Mouse (Mus musculus) skeletal muscle tissue, adult 2 months (tissue): Measurements from ENCODE around the gene Olfr1006.
"Not testable (repeated sequence)": the region's sequence is repeated elsewhere in the genome, so short reads cannot be mapped to it uniquely, and the experiment has no call there.

Experiments
- DNase-seq: peaks from one replicate; pipeline ENCODE4 v3.0.0-alpha.2; 2012; ENCODE audit warnings: low read depth, low spot score

The Olfr1006 gene

GRCm38 (mm10) chr2:85678667-85679066 lies at the start of gene Olfr1006:
Gene Olfr1006, minus strand, starts transcription at chr2:85678767.
- DNase-seq, result no peak

- DNase-seq, result no peak
Observed at GRCm38 (mm10) chr2:85725793-85726192, 47.2 kb upstream of the Olfr1006 start.

DNA sequence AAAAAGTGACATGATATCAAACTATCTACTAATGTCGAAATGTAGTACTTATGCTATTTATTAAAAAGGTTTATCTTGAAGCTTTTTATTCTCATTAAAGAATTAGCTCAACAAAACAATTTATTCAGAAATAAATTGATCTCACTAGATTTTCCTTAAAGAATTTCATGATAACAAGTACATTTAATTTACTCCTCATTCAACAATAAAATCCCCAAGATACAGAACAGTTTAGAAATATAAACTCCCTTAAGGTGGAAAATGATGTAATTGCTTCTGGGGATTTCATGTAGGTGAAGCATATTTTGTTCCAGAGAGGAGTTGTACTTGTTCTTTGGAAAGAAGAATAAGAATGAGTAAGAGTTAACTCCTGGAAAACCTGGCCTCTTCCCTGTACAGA lies 36.6 kb upstream of the Olfr1006 start, which contains the start of gene Olfr1009:
Olfr1009 (plus strand) TSS at position 301 of the 400 bp plus-strand sequence.
- DNase-seq, result no peak

- DNase-seq, result no peak
Observed at GRCm38 (mm10) chr2:85711159-85711558, 32.6 kb upstream of the Olfr1006 start.

GRCm38 (mm10) chr2:85710680-85711079 lies 32.1 kb upstream of the Olfr1006 start:
- not testable (repeated sequence) for DNase-seq

DNA sequence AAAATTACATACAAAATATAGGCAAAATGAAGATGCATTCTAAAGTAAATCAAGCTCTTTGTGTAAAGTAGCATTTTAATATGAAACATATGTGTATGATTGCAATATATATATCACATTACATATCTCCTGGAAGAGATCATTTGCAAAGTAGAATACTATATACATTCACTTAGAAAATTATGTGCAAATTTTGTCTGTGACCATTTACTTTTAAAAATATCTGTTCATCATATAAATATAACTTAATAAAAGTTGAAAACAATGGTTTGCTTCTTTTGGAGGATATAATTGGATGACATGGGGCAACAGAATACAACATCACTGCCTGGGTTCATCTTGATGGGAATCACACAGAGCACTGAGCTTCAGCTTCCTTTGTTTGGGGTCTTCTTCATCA lies 10.6 kb upstream of the Olfr1006 start, which contains the start of gene Olfr1008:
Olfr1008 (plus strand) TSS at position 301 of the 400 bp plus-strand sequence.
- no peak for DNase-seq

DNA sequence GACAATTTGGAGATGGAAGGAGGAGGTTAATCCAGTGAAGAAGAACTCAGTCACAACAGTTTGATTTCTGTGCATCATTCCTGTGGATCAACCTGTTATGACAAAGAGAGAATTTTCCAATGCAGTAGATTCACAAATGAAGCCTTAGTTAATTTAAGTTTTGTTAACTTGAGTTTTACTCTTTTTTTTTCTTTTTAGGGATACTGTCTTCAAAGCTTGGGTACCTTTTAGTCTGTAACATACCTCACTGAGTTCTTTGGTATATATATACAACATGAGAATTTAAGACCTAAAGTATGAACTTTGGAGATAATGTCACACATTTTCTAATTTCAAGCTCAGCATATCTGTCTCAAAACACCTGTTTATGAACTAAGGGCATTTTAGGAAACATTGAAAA lies 14.2 kb downstream of the Olfr1006 start, which contains the start of gene Olfr154:
Olfr154 (minus strand) TSS at position 101 of the 400 bp plus-strand sequence.
- not testable (repeated sequence) for DNase-seq

DNA sequence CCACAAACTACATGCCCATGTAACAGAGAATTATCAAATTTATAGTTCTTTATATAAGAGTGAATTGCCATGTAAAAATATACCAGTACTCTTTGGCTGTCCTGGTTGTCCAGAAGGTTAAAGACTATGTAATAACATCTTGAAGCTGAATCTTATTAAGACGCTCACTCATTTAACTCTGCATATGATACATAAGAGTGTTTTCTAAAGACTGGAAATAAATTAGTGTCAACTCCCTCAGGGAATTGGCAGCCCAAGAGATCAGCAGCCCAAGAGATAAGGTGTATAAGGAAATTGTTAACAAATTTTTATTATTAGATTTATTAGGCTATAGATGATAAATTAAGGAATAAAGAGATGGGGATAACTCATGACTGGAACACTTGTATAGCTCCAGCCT lies 28.0 kb downstream of the Olfr1006 start, which contains the start of gene Olfr1002:
Olfr1002 (minus strand) TSS at position 101 of the 400 bp plus-strand sequence.
- no peak for DNase-seq
